Mouse (Mus musculus): Measurements from ENCODE around the gene Carmil3. TPM values are rescaled to one million over a fixed set of nuclear protein-coding genes. Genes with fewer than 3 reads are reported as not detected.

Gene Carmil3
- polyA plus RNA-seq, 1 experiment from 2014 or later: 9.5 TPM

Other genes starting within 250 kb of the Carmil3 start
- 33.2 and 36.5 TPM in 2 replicates for gene Dhrs4, start 11.9 kb upstream of the Carmil3 start, polyA plus RNA-seq (2014; fragmentation: Nextera tagmentation; extraction: Ambion mirVana)
- gene Cpne6, start 19.8 kb downstream of the Carmil3 start, polyA plus RNA-seq (2014; fragmentation: Nextera tagmentation; extraction: Ambion mirVana): 0.99 and 1.7 TPM in 2 replicates
- not detected in 2 replicates for gene Nrl, start 34.3 kb downstream of the Carmil3 start, polyA plus RNA-seq (2014; fragmentation: Nextera tagmentation; extraction: Ambion mirVana)
- 14.5 and 14.7 TPM in 2 replicates for gene Pck2, start 49.6 kb downstream of the Carmil3 start, polyA plus RNA-seq (2014; fragmentation: Nextera tagmentation; extraction: Ambion mirVana)
- 84.4 and 85.1 TPM in 2 replicates for gene Dcaf11, start 69.4 kb downstream of the Carmil3 start, polyA plus RNA-seq (2014; fragmentation: Nextera tagmentation; extraction: Ambion mirVana)
- gene A730061H03Rik, start 69.8 kb downstream of the Carmil3 start, polyA plus RNA-seq (2014; fragmentation: Nextera tagmentation; extraction: Ambion mirVana): 0.80 TPM in 1 of 2 replicates, not detected in the other
- 4.7 and 6.8 TPM in 2 replicates for gene Fitm1, start 85.0 kb downstream of the Carmil3 start, polyA plus RNA-seq (2014; fragmentation: Nextera tagmentation; extraction: Ambion mirVana)
- 112 and 123 TPM in 2 replicates for gene Psme1, start 87.5 kb downstream of the Carmil3 start, polyA plus RNA-seq (2014; fragmentation: Nextera tagmentation; extraction: Ambion mirVana)
- gene Emc9, start 94.7 kb downstream of the Carmil3 start, polyA plus RNA-seq (2014; fragmentation: Nextera tagmentation; extraction: Ambion mirVana): 6.0 and 7.6 TPM in 2 replicates
- gene Psme2, start 100.5 kb downstream of the Carmil3 start, polyA plus RNA-seq (2014; fragmentation: Nextera tagmentation; extraction: Ambion mirVana): 188 and 218 TPM in 2 replicates
- gene Rnf31, start 101.1 kb downstream of the Carmil3 start, polyA plus RNA-seq (2014; fragmentation: Nextera tagmentation; extraction: Ambion mirVana): 10.2 and 13.0 TPM in 2 replicates
- 5.7 and 5.9 TPM in 2 replicates for gene Irf9, start 112.9 kb downstream of the Carmil3 start, polyA plus RNA-seq (2014; fragmentation: Nextera tagmentation; extraction: Ambion mirVana)
- gene Rec8, start 127.4 kb downstream of the Carmil3 start, polyA plus RNA-seq (2014; fragmentation: Nextera tagmentation; extraction: Ambion mirVana): 12.0 and 12.4 TPM in 2 replicates
- gene Ipo4, start 145.3 kb downstream of the Carmil3 start, polyA plus RNA-seq (2014; fragmentation: Nextera tagmentation; extraction: Ambion mirVana): 99.2 and 104 TPM in 2 replicates
- 1.0 and 1.6 TPM in 2 replicates for gene Gm49378, start 147.2 kb downstream of the Carmil3 start, polyA plus RNA-seq (2014; fragmentation: Nextera tagmentation; extraction: Ambion mirVana)
- gene Tm9sf1, start 153.2 kb downstream of the Carmil3 start, polyA plus RNA-seq (2014; fragmentation: Nextera tagmentation; extraction: Ambion mirVana): 64.2 and 65.8 TPM in 2 replicates
- gene Tssk4, start 159.5 kb downstream of the Carmil3 start, polyA plus RNA-seq (2014; fragmentation: Nextera tagmentation; extraction: Ambion mirVana): 0.89 and 0.93 TPM in 2 replicates
- gene Mdp1, start 169.9 kb downstream of the Carmil3 start, polyA plus RNA-seq (2014; fragmentation: Nextera tagmentation; extraction: Ambion mirVana): 65.5 and 65.7 TPM in 2 replicates
- gene Gmpr2, start 181.3 kb downstream of the Carmil3 start, polyA plus RNA-seq (2014; fragmentation: Nextera tagmentation; extraction: Ambion mirVana): 53.1 and 66.7 TPM in 2 replicates
- 573 and 583 TPM in 2 replicates for gene Nedd8, start 181.5 kb downstream of the Carmil3 start, polyA plus RNA-seq (2014; fragmentation: Nextera tagmentation; extraction: Ambion mirVana)
- 50.7 and 61.2 TPM in 2 replicates for gene Tinf2, start 191.2 kb downstream of the Carmil3 start, polyA plus RNA-seq (2014; fragmentation: Nextera tagmentation; extraction: Ambion mirVana)
- 0.37 and 0.57 TPM in 2 replicates for gene Tgm1, start 223.3 kb downstream of the Carmil3 start, polyA plus RNA-seq (2014; fragmentation: Nextera tagmentation; extraction: Ambion mirVana)
- 26.5 and 29.3 TPM in 2 replicates for gene Rabggta, start 231.6 kb downstream of the Carmil3 start, polyA plus RNA-seq (2014; fragmentation: Nextera tagmentation; extraction: Ambion mirVana)

All from neural tube, embryonic 11.5 days (tissue).